Mouse (Mus musculus) heart, postnatal 0 days (tissue): ENCODE data around the gene Tmem135. TPM values are rescaled to one million over a fixed set of nuclear protein-coding genes. Genes with fewer than 3 reads are reported as not detected.
A peak's percentile ranks its signal among the peaks of the same experiment; 100 is the strongest.

Source experiments
- ATAC-seq: fragments of 200-750 bp; cut with Nextera tagmentation; 2 replicates; pipeline ENCODE4 v1.8.0; 2017; ENCODE audit warnings: low read depth, moderate number of reproducible peaks, moderate library complexity; ENCODE audit not compliant: insufficient read depth
- DNase-seq: peaks from one replicate; pipeline ENCODE4 v3.0.0-alpha.2; 2016; ENCODE audit warnings: low spot score
- H3K27ac ChIP-seq: fragments of 300-500 bp; sonication (generic); 2 replicates; pipeline ENCODE4 v1.5.1; 2014; ENCODE audit warnings: low read depth, mild to moderate bottlenecking
- H3K27me3 ChIP-seq: fragments of 300-500 bp; sonication (generic); 2 replicates; pipeline ENCODE4 v1.6.1; 2014; ENCODE audit warnings: low read length, mixed read lengths; ENCODE audit not compliant: control insufficient read depth, insufficient read depth
- H3K36me3 ChIP-seq: fragments of 300-500 bp; sonication (generic); replicated peaks from 2 replicates; pipeline ENCODE4 v1.6.1; 2014; ENCODE audit warnings: low read length, mixed read lengths; ENCODE audit not compliant: control insufficient read depth, insufficient read depth
- H3K4me1 ChIP-seq: fragments of 300-500 bp; sonication (generic); 2 replicates; pipeline ENCODE4 v1.6.1; 2014; ENCODE audit warnings: antibody characterized with exemption; ENCODE audit not compliant: control insufficient read depth, insufficient read depth
- H3K4me2 ChIP-seq: fragments of 300-500 bp; sonication (generic); 2 replicates; pipeline ENCODE4 v1.6.1; 2014; ENCODE audit warnings: low read depth, mild to moderate bottlenecking, low read length, moderate library complexity
- H3K4me3 ChIP-seq: fragments of 300-500 bp; sonication (generic); 2 replicates; pipeline ENCODE4 v1.5.1; 2014; ENCODE audit warnings: low read depth, low read length
- H3K9ac ChIP-seq: fragments of 300-500 bp; sonication (generic); replicated peaks from 2 replicates; pipeline ENCODE4 v1.6.1; 2014; ENCODE audit warnings: low read depth, low read length, mixed read lengths
- H3K9me3 ChIP-seq: fragments of 300-500 bp; sonication (generic); replicated peaks from 2 replicates; pipeline ENCODE4 v1.6.1; 2016; ENCODE audit warnings: low read length; ENCODE audit not compliant: control insufficient read depth
- CTCF ChIP-seq: IDR thresholded peaks from 2 replicates; pipeline ENCODE4 v1.5.1; 2016; ENCODE audit warnings: antibody characterized with exemption, control low read depth, low read depth
- EP300 ChIP-seq: IDR thresholded peaks from 2 replicates; pipeline ENCODE4 v1.6.1; 2016; ENCODE audit warnings: antibody characterized with exemption, low read depth
- WGBS: fragments of 180-500 bp; shearing (Covaris S2); extraction: QIAGEN DNeasy Blood & Tissue Kit; methylation state at CpG from one replicate; pipeline ENCODE4 v1.1.7; 2014; 5-methylcytosine and 5-hydroxymethylcytosine counted together
- polyA plus RNA-seq: library from polyadenylated mRNA; unstranded; fragments of >200 nt; fragmentation: Nextera tagmentation; extraction: Ambion mirVana; gene quantifications from 2 replicates; pipeline ENCODE4 v1.2.1, GENCODE M21; 2015
- total RNA-seq: library from RNA; depleted of rRNA; stranded (reverse); fragments of >200 nt; gene quantifications from 2 replicates; pipeline ENCODE4 v1.2.3, GENCODE M21; 2014; ENCODE audit warnings: low replicate concordance

The Tmem135 gene
- total and polyA plus RNA-seq, 2 experiments from 2014 or later, result 31.6 to 70.6 TPM

DNA sequence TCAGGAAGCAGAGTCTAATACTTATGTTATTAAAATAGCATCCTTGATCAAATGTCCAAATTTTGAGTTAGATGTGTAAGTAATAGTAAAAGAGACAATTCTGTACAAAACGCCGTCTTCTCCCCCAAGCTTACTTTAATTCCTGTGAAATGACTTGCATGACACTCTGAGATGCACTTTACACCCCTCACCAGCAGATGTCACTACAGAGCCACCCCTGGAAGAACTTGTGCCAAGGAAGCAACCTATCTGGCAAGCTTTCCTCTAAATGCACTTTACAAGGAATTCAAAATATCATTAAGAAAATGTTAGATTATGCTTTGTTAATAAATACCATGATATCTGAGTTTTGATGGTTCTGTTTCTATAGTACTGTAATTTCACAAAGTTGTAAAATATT, 235.4 kb downstream of the Tmem135 start:
- no peaks in the 10 kb centered on the region for H3K4me1 ChIP-seq
- no peak for ATAC-seq

DNA sequence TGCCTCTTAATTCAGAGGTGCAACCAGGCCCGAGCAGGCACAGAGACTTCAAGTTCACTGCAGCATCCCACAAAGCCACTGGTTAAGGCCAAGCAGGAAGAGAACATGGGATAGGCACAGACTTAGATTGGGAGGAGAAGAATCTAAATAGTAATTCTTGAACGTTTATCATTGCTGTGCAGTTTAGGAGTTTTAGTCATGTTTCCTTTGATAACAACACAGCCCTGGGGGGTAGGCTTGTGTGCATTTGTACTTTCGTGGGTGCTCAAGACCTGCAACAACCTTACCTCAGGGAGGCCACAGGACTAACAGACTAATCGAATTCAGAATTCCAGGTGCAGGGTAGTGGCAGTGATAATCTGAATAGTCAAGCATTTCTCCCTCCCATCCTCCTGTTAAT, 238.5 kb downstream of the Tmem135 start:
- TF ChIP-seq CTCF, result no peak
- no peak for TF ChIP-seq EP300
- no peaks in the 10 kb centered on the region for H3K36me3 ChIP-seq
- no peak overlapping the region for H3K4me2 ChIP-seq
- H3K27me3 ChIP-seq, result no peaks in the 10 kb centered on the region
- no peaks in the 10 kb centered on the region for H3K4me1 ChIP-seq
- WGBS, result 74% methylated on average over 4 of the region's 4 CpGs
- H3K9ac ChIP-seq, result no peak overlapping the region
- DNase-seq (no peak), ATAC-seq (no peak)
- H3K9me3 ChIP-seq, result no peaks in the 10 kb centered on the region
- H3K27ac ChIP-seq, result no peak overlapping the region
- no peak overlapping the region for H3K4me3 ChIP-seq

More for the DNA sequence above, 235.4 kb downstream of the Tmem135 start:
- H3K36me3 ChIP-seq, result no peaks in the 10 kb centered on the region
- H3K4me3 ChIP-seq, result no peak overlapping the region
- H3K9ac ChIP-seq, result no peak overlapping the region
- H3K27ac ChIP-seq, result no peak overlapping the region
- DNase-seq, result peak; percentile 80
- H3K4me2 ChIP-seq, result no peak overlapping the region
- TF ChIP-seq CTCF, result peak; percentile 99
- no peak for TF ChIP-seq EP300
- H3K9me3 ChIP-seq, result no peaks in the 10 kb centered on the region
- no peaks in the 10 kb centered on the region for H3K27me3 ChIP-seq
- WGBS, result 19% methylated on average over 2 of the region's 2 CpGs

- Histone ChIP-seq H3K4me3 (no peak overlapping the region), H3K36me3 (0 out of 2 replicates have a peak, but pooled peaks cover 6% of the 10 kb centered on the region), H3K4me1 (peaks cover 8% of the 10 kb centered on the region; the same call in 1 of the 2 replicates), H3K27me3 (no peaks in the 10 kb centered on the region), H3K9me3 (no peaks in the 10 kb centered on the region), H3K4me2 (no peak overlapping the region), H3K27ac (no peak overlapping the region), H3K9ac (no peak overlapping the region)
- TF ChIP-seq CTCF, result no peak
- no peak for TF ChIP-seq EP300
- WGBS, result 80% methylated on average over 6 of the region's 6 CpGs
- ATAC-seq (no peak), DNase-seq (no peak)
Measured at GRCm38 (mm10) chr7:89161610-89162378, 242.2 kb downstream of the Tmem135 start.

DNA sequence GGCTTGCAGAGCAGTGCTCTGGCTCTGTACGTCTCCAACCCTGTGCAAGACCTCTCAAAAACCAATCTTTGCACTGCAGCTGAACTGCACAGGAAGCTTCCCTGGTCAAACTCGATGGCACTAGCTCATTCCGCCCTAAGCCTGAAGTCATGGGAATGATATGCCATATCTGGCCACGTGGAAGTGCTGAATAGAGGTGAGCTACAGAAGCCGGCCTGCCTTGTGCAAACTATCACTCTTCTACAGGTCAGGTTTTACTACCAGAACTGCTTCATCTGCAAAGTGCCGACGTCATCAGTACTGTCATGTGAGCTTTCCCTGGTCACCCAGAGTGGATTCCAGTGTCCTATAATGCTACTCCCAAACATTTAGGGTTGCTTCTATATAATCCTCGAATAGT, 246.7 kb downstream of the Tmem135 start:
- H3K27ac ChIP-seq, result no peak overlapping the region
- 0 out of 2 replicates have a peak, but pooled peaks cover 14% of the 10 kb centered on the region for H3K36me3 ChIP-seq
- 35% methylated on average over 8 of the region's 8 CpGs for WGBS
- H3K4me2 ChIP-seq, result no peak overlapping the region
- no peaks in the 10 kb centered on the region for H3K9me3 ChIP-seq
- no peak for TF ChIP-seq EP300
- TF ChIP-seq CTCF, result no peak
- H3K4me1 ChIP-seq, result peaks cover 8% of the 10 kb centered on the region; the same call in 1 of the 2 replicates
- H3K4me3 ChIP-seq, result no peak overlapping the region
- DNase-seq (no peak), ATAC-seq (peak; percentile 47; the same call in 1 of the 2 replicates)
- H3K27me3 ChIP-seq, result no peaks in the 10 kb centered on the region
- H3K9ac ChIP-seq, result no peak overlapping the region

DNA sequence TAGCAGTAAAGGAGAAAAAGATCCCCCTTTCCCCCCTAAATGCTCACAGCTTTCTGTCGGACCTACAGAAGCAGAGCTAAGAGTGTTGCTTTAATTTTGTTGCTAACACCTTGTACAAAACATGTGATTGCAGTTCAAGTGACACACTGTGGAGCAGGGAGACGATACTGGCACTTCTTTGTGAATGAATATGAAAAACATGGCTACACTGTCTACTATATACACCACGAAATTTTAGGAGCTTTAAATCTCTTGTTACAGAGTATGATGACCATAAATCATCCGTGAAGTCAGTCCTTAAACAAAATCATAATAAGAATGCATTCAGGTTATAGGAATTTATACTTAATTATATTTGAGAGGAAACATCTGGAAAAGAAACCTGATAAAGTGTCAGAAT, 247.4 kb downstream of the Tmem135 start:
- DNase-seq, result no peak
- no peak overlapping the region for H3K4me3 ChIP-seq
- no peak overlapping the region for H3K4me2 ChIP-seq
- no peak for ATAC-seq
- WGBS, result 71% methylated on average over 4 of the region's 4 CpGs
- H3K27me3 ChIP-seq, result no peaks in the 10 kb centered on the region
- H3K36me3 ChIP-seq, result peaks cover 16% of the 10 kb centered on the region; the same call in 1 of the 2 replicates
- H3K27ac ChIP-seq, result no peak overlapping the region
- H3K9ac ChIP-seq, result no peak overlapping the region
- no peaks in the 10 kb centered on the region for H3K9me3 ChIP-seq
- H3K4me1 ChIP-seq, result peaks cover 8% of the 10 kb centered on the region; the same call in 1 of the 2 replicates
- TF ChIP-seq EP300 (no peak), CTCF (no peak)
